Mouse (Mus musculus) bone marrow macrophage, adult 2 months (primary cell): ENCODE measurements at regions not wholly inside any gene's neighbourhood (a gene's known extent, or its start where the extent isn't known, plus 50 kb on each side); places are given as distances from the start of the nearest gene placed in this dataset.

ENCODE experiments used
- H3K27ac ChIP-seq: 2 replicates; pipeline ENCODE4 v1.5.1; 2012; ENCODE audit warnings: low read depth, low read length; ENCODE audit not compliant: insufficient read depth
- H3K4me1 ChIP-seq: 2 replicates; pipeline ENCODE4 v1.6.1; 2012; ENCODE audit warnings: low read length; ENCODE audit not compliant: control insufficient read depth, insufficient read depth
- H3K4me3 ChIP-seq: 2 replicates; pipeline ENCODE4 v1.5.1; 2012; ENCODE audit warnings: mild to moderate bottlenecking, low read length, moderate library complexity; ENCODE audit not compliant: insufficient read depth
- CTCF ChIP-seq: IDR thresholded peaks from 2 replicates; pipeline ENCODE4 v1.5.1; 2012; ENCODE audit warnings: low read depth, mild to moderate bottlenecking, low read length, moderate library complexity
- POLR2A ChIP-seq: IDR thresholded peaks from 2 replicates; pipeline ENCODE4 v1.6.1; 2012; ENCODE audit warnings: mild to moderate bottlenecking, low read depth, low read length, borderline replicate concordance

DNA sequence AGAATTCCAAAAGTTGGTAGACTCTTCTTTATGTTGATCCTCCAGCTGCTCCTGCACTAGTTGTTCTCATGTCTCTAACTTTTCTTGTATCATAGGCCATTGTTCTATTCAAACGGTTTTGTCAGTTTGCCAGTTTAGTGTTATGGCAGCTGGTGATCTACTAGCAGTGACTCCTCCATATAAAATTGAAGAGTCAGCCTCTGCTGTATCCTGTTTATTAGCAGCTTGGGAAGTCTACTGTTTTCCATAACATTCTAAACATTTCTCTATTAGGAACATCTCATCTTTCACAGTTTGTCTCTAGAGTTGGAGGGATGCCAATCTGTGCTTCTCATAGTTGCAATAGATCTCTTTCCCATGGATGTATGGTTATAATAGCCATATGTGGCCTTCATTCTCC lies 58.6 kb downstream of the Drd1 start:
- H3K4me1 ChIP-seq = no peaks in the 10 kb centered on the region

GRCm38 (mm10) chr13:53992863-53993451 lies 62.5 kb downstream of the Drd1 start:
- Histone ChIP-seq H3K4me3 (no peak overlapping the region), H3K27ac (no peak overlapping the region), H3K4me1 (no peaks in the 10 kb centered on the region)
- TF ChIP-seq CTCF = no peak
- TF ChIP-seq POLR2A = no peak

More for the DNA sequence above, 58.6 kb downstream of the Drd1 start:
- no peak overlapping the region for H3K4me3 ChIP-seq
- no peak overlapping the region for H3K27ac ChIP-seq
- TF ChIP-seq CTCF (no peak), POLR2A (no peak)

GRCm38 (mm10) chr13:53979226-53979625 lies 76.3 kb downstream of the Drd1 start:
- Histone ChIP-seq H3K27ac (no peak overlapping the region), H3K4me1 (no peaks in the 10 kb centered on the region), H3K4me3 (no peak overlapping the region)
- TF ChIP-seq POLR2A = no peak

GRCm38 (mm10) chr13:53969421-53969820 lies 86.1 kb downstream of the Drd1 start:
- Histone ChIP-seq H3K4me1 (no peaks in the 10 kb centered on the region), H3K4me3 (no peak overlapping the region), H3K27ac (no peak overlapping the region)
- no peak for TF ChIP-seq POLR2A
- no peak for TF ChIP-seq CTCF

GRCm38 (mm10) chr13:53956167-53956566 lies 99.3 kb downstream of the Drd1 start:
- H3K4me3 ChIP-seq = no peak overlapping the region
- TF ChIP-seq CTCF (no peak), POLR2A (no peak)
- H3K4me1 ChIP-seq = no peaks in the 10 kb centered on the region
- no peak overlapping the region for H3K27ac ChIP-seq

DNA sequence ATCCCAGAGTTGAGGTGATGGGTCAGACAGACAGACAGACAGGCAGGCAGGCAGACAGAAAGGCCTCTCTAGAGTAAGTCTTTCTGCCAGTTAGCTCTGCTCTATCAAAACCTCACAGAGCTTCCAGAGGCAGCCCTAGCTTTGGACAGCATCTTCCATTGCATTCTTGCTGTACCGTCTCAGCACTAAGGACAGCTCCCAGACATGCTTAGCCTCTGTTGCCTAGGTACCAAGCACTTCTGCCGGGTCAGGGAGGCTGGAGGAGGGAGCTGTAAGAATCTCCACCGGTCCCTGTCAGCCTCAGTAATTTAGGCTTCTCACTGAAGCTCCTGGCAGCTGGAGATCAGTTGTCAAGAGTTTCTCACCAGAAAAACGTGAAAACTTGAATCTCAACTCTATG lies 107.4 kb downstream of the Drd1 start:
- TF ChIP-seq POLR2A (no peak), CTCF (no peak)
- Histone ChIP-seq H3K4me3 (no peak overlapping the region), H3K27ac (no peak overlapping the region), H3K4me1 (no peaks in the 10 kb centered on the region)

GRCm38 (mm10) chr13:53945681-53946080 lies 109.8 kb downstream of the Drd1 start:
- no peak for TF ChIP-seq CTCF
- TF ChIP-seq POLR2A = no peak
- Histone ChIP-seq H3K27ac (no peak overlapping the region), H3K4me3 (no peak overlapping the region), H3K4me1 (no peaks in the 10 kb centered on the region)

- TF ChIP-seq CTCF (no peak), POLR2A (no peak)
- Histone ChIP-seq H3K4me3 (no peak overlapping the region), H3K4me1 (no peaks in the 10 kb centered on the region), H3K27ac (no peak overlapping the region)
These were observed 114.3 kb downstream of the Drd1 start for GRCm38 (mm10) chr13:53941005-53941747.

- no peak overlapping the region for H3K27ac ChIP-seq
These were observed 120.3 kb downstream of the Drd1 start for GRCm38 (mm10) chr13:53935174-53935699.

DNA sequence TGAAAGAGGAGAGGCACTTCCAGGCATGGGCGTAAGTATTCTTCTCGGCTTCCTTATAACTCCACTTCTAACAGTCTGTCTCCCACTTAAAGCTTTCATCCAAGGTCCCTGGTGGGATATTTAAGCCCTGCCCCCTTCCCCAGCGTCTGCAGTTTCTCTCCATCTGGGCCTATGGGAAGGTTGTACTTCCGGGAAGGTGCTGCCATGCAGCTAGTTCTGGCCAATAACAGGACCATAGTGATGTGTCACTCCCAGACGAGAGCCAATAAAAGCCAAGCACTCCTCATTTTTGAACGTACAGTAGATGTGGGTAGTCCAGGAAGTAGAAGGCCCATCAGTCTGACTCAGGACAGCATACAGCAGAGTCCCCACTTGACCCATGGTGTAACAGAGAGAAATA lies 121.0 kb downstream of the Drd1 start:
- Histone ChIP-seq H3K4me1 (no peaks in the 10 kb centered on the region), H3K4me3 (no peak overlapping the region), H3K27ac (no peak overlapping the region)
- TF ChIP-seq CTCF = no peak

More at GRCm38 (mm10) chr13:53935174-53935699, 120.3 kb downstream of the Drd1 start:
- no peak for TF ChIP-seq CTCF
- no peak for TF ChIP-seq POLR2A
- Histone ChIP-seq H3K4me1 (no peaks in the 10 kb centered on the region), H3K4me3 (no peak overlapping the region)
